Mouse (Mus musculus) neural tube, embryonic 14.5 days (tissue): ENCODE results near the gene Cst9. TPM values are rescaled to one million over a fixed set of nuclear protein-coding genes. Genes with fewer than 3 reads are reported as not detected.

Experiments
- ATAC-seq: fragments of 200-750 bp; cut with Nextera tagmentation; 2 replicates; pipeline ENCODE4 v1.8.0; 2017; ENCODE audit warnings: low read depth, mild to moderate bottlenecking, moderate TSS enrichment, moderate library complexity
- H3K27ac ChIP-seq: fragments of 300-500 bp; sonication (generic); 2 replicates; pipeline ENCODE4 v1.5.1; 2014; ENCODE audit warnings: low read depth, mild to moderate bottlenecking, control low read depth, low read length, moderate library complexity, mixed read lengths
- H3K27me3 ChIP-seq: fragments of 300-500 bp; sonication (generic); 2 replicates; pipeline ENCODE4 v1.6.1; 2014; ENCODE audit warnings: low read length; ENCODE audit not compliant: control insufficient read depth, insufficient read depth
- H3K36me3 ChIP-seq: fragments of 300-500 bp; sonication (generic); 2 replicates; pipeline ENCODE4 v1.6.1; 2014; ENCODE audit warnings: low read length, mixed read lengths; ENCODE audit not compliant: control insufficient read depth, insufficient read depth
- H3K4me1 ChIP-seq: fragments of 300-500 bp; sonication (generic); 2 replicates; pipeline ENCODE4 v1.6.1; 2014; ENCODE audit warnings: low read length; ENCODE audit not compliant: control insufficient read depth, insufficient read depth
- H3K4me2 ChIP-seq: fragments of 300-500 bp; sonication (generic); 2 replicates; pipeline ENCODE4 v1.6.1; 2014; ENCODE audit warnings: mild to moderate bottlenecking, low read depth, low read length, control low read depth
- H3K4me3 ChIP-seq: fragments of 300-500 bp; sonication (generic); 2 replicates; pipeline ENCODE4 v1.5.1; 2014; ENCODE audit warnings: low read depth, low read length, control low read depth, mixed read lengths
- H3K9ac ChIP-seq: fragments of 300-500 bp; sonication (generic); replicated peaks from 2 replicates; pipeline ENCODE4 v1.6.1; 2014; ENCODE audit warnings: low read depth, mild to moderate bottlenecking, control low read depth, low read length, mixed read lengths
- H3K9me3 ChIP-seq: fragments of 300-500 bp; sonication (generic); 2 replicates; pipeline ENCODE4 v1.6.1; 2016; ENCODE audit warnings: low read length; ENCODE audit not compliant: control insufficient read depth
- WGBS: fragments of 180-500 bp; shearing (Covaris S2); extraction: QIAGEN DNeasy Blood & Tissue Kit; methylation state at CpG from one replicate; pipeline ENCODE4 v1.1.7; 2014; 5-methylcytosine and 5-hydroxymethylcytosine counted together
- polyA plus RNA-seq: library from polyadenylated mRNA; unstranded; fragments of >200 nt; fragmentation: Nextera tagmentation; extraction: Ambion mirVana; gene quantifications from 2 replicates; pipeline ENCODE4 v1.2.1, GENCODE M21; 2014

The Cst9 gene
- polyA plus RNA-seq, 1 experiment from 2014 or later = not detected

DNA sequence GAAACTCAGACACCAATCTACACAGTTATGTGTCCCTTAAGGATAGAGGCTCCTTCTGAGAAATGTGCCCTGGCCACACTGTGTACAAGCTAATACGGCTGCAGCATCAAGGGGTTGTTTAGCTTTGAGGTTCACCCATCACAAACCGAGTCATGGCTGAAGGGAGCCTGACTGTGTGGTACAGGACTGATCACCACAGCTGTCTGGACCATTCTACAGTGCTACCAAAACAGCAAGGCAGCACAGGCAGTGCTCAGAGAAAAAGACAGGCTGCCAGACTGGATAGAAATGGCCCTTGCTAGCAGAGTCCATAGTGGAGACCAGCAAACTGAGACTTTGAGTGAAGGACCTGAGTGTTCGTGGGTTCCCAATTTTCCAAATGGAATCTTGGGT, 39.3 kb downstream of the Cst9 start:
- H3K27ac ChIP-seq = no peak overlapping the region
- no peaks in the 10 kb centered on the region for H3K9me3 ChIP-seq
- H3K4me3 ChIP-seq = peak overlapping the region; percentile 81
- 62% methylated on average over 3 of the region's 3 CpGs for WGBS
- H3K27me3 ChIP-seq = no peaks in the 10 kb centered on the region
- H3K36me3 ChIP-seq = 0 out of 2 replicates have a peak, but pooled peaks cover 4% of the 10 kb centered on the region
- ATAC-seq = no peak
- H3K4me1 ChIP-seq = peaks cover 16% of the 10 kb centered on the region
- peak overlapping the region; percentile 84 for H3K9ac ChIP-seq
- peak overlapping the region; percentile 72 for H3K4me2 ChIP-seq

DNA sequence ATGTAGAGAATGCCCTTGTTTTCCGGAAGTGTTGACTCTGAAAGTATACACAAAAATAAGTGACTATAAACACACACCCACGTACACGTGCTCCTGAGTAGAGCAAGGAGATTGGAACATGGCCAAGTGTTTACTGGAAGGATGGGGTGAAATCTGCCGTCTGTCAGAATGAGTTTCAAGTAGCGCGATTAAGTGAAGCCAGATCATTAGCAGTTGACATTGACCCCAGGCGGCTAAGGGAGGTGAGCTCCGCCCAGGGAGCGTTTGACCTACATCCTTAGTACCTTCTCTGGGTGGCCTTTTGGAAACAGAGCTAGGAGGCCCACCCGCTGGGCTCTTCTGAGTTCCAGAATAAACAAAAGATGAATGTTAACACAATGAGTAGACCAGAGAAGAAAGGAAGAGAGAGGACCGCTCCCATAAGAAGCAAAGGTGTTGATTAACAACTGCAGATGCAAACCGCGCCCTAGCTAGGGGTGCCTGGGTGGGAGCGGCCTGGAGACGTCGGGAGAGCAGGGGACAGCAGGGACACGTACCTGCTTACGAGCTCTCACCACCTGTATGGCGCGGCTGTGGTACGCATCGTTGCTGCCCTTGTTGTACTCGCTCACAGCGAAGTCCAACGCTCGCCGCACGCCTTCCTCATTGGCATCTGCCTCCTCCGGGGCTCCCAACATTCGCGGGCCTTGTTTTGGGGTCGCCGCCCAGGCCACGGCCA, 39.8 kb downstream of the Cst9 start:
- Histone ChIP-seq H3K4me3 (peak overlapping the region; percentile 81), H3K9me3 (no peaks in the 10 kb centered on the region), H3K27me3 (no peaks in the 10 kb centered on the region), H3K4me2 (peak overlapping the region; percentile 72), H3K4me1 (peaks cover 16% of the 10 kb centered on the region), H3K27ac (peak overlapping the region; percentile 76), H3K36me3 (0 out of 2 replicates have a peak, but pooled peaks cover 4% of the 10 kb centered on the region), H3K9ac (peak overlapping the region; percentile 84)
- peak; percentile 78 for ATAC-seq
- 2% methylated on average over 34 of the region's 34 CpGs for WGBS

DNA sequence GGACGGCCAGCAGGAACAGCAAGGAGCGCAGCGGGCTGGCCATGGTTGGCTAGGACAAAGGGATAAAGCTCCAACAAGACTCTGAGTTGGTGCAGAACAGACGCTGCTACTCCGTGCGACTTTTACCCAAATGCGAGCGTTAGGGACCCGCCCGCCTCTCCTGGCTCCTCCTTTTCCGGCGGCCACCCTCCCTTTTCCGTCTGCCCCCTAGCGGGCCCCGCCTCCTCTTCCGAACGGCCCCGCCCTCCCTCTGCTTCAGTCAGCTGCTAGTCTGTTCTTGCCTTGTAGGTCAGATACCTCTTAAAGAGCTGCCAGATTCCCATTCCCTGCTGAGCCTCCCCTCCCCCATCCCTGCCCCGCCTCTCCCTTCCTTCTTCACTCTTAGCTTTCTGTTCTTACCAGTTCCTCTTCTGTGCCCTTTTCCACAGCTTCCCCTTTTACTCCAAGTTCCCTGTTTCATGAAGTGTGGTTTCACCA, 40.4 kb downstream of the Cst9 start, which contains the start of gene Cst3:
TSS of gene Cst3 (minus strand) at position 358 of the 477 bp plus-strand sequence.
- Histone ChIP-seq H3K4me3 (peak within 1 kb of the TSS; percentile 81), H3K36me3 (0 out of 2 replicates have a peak, but pooled peaks cover 4% of the 10 kb centered on the region), H3K9ac (peak within 1 kb of the TSS; percentile 84), H3K9me3 (no peaks in the 10 kb centered on the region), H3K4me1 (peaks cover 16% of the 10 kb centered on the region), H3K4me2 (peak within 1 kb of the TSS; percentile 72), H3K27ac (peak within 1 kb of the TSS; percentile 76), H3K27me3 (no peaks in the 10 kb centered on the region)
- ATAC-seq = peak; percentile 95
- 1% methylated on average over 19 of the region's 19 CpGs for WGBS

DNA sequence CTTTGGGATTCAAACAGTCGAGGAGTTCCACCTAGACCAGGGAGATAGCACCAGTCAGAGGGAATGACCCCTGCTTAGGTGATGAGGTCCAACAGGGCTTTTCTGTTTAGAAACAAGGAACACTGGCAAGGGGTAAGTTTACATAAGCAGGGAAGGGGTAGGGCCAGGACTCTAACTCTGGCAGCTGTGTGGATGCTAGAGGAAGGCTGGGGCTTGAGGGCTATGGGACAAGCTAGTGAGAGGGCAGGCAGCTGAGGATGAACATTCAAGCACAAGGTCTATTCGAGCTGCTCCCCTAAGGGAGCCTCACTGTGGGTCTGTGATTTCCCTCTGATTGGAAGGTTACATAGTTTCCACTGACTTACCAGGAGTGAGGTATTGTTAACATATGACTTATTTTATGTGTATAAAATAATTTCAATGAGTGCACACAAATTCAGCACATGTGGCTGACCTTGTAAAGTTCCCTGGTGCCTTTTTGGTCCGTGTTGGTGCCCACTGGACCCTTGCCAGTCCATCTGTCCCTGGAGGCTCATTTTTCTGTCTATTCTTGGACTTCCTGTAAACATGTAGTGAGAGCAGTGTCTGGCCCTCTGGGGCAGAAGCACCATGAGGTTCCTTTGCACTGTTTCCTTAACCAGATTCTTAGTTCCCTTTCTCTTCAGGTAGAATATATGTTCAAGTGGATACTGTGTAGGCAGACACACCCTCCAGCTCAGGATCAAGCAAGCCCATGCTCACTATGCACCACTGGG, 42.2 kb downstream of the Cst9 start:
- H3K9ac ChIP-seq = no peak overlapping the region
- no peaks in the 10 kb centered on the region for H3K9me3 ChIP-seq
- H3K27me3 ChIP-seq = no peaks in the 10 kb centered on the region
- H3K27ac ChIP-seq = no peak overlapping the region
- WGBS = 60% methylated on average over 3 of the region's 3 CpGs
- no peak overlapping the region for H3K4me2 ChIP-seq
- no peak overlapping the region for H3K4me3 ChIP-seq
- peaks cover 16% of the 10 kb centered on the region for H3K4me1 ChIP-seq
- H3K36me3 ChIP-seq = no peaks in the 10 kb centered on the region
- no peak for ATAC-seq

DNA sequence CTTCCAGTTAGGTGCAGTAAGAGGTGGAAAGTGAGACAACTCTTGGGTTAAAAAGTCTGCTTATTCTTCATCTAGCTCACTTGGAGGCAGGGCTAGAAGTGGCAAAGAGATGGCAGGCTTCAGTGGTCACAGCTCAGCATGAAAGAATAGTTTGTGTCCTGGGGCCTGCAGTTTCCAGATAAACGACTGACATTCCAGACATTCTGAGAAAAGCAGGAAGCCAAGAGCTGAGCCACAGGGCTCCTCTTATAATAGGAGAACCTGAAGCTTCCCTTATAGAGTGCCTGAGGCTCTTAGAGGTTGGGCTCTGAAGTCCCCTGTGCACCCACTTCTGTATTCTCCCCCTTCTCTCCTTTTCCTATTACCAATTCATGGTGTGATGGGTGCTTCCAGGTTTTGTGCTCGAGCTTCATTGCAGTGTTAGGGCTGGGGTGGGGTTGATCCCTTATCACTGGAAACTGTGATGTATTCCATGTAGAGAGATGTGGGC, 43.7 kb downstream of the Cst9 start:
- Histone ChIP-seq H3K27ac (no peak overlapping the region), H3K27me3 (no peaks in the 10 kb centered on the region), H3K9ac (no peak overlapping the region), H3K4me1 (peaks cover 8% of the 10 kb centered on the region), H3K36me3 (no peaks in the 10 kb centered on the region), H3K9me3 (no peaks in the 10 kb centered on the region), H3K4me3 (no peak overlapping the region), H3K4me2 (no peak overlapping the region)
- 22% methylated on average over 2 of the region's 2 CpGs for WGBS
- no peak for ATAC-seq

DNA sequence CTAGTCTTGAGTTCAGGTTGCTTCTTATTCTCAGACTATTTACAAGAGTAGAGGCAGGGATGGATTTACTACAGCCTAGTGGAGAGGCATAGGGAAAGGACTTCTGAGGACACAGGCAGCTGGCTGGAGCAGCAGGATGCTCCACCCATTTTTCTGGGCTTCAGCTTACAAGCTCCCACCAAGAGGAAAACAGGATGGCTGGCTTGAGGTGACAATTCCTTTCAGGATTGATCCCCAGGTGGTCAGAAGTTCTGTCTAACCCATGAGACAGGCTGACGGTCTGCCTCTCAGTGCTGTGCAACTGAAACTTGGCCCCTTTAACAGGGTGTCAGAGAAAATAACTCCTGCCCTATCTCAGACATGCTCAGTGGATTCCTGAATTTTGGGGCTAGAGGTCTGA, 44.3 kb downstream of the Cst9 start:
- H3K9me3 ChIP-seq = no peaks in the 10 kb centered on the region
- 59% methylated on average over 1 of the region's 1 CpGs for WGBS
- no peak for ATAC-seq
- peaks cover 3% of the 10 kb centered on the region for H3K4me1 ChIP-seq
- no peak overlapping the region for H3K4me2 ChIP-seq
- H3K4me3 ChIP-seq = no peak overlapping the region
- H3K27me3 ChIP-seq = no peaks in the 10 kb centered on the region
- no peaks in the 10 kb centered on the region for H3K36me3 ChIP-seq
- no peak overlapping the region for H3K27ac ChIP-seq
- H3K9ac ChIP-seq = no peak overlapping the region

DNA sequence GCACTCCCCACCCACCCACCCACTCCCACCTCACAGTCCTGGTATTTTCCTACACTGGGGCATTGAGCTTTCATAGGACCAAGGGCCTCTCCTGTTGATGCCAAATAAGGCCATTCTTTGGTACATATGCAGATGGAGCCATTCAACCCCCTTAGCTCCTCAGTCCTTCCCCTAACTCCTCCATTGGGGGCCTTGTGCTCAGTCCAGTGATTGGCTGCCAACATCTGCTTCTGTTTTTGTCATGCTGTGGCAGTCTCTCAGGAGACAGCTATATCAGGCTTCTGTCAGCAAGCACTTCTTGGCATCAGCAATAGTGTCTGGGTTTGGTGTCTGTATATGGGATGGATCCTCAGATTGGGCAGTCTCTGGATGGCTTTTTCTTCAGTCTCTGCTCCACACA, 49.8 kb downstream of the Cst9 start:
- ATAC-seq = no peak
- H3K36me3 ChIP-seq = no peaks in the 10 kb centered on the region
- no peaks in the 10 kb centered on the region for H3K9me3 ChIP-seq
- H3K9ac ChIP-seq = no peak overlapping the region
- H3K4me3 ChIP-seq = no peak overlapping the region
- no peaks in the 10 kb centered on the region for H3K27me3 ChIP-seq
- no peak overlapping the region for H3K4me2 ChIP-seq
- H3K27ac ChIP-seq = no peak overlapping the region
- H3K4me1 ChIP-seq = no peaks in the 10 kb centered on the region
